Mouse (Mus musculus): ENCODE results near the gene March1.

DNA sequence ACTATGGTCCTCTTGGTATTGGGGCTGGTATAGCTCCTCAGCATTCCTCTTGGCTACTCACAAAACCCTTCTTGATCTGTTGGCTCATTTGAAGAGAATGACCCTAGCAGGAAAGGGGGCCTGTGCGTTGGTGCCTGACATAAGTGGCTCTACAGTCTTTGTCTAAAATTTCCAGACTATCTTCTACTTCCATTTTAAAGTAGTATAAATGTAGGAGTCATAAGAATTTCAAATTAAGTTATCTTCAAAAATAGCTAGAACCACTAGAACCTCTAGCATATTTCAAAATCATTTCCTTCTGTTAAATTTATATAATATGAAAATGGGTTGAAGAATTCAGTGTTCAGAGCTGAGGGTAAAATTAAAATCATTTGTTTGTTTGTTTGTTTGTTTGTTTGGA, 541.9 kb downstream of the March1 start:
- TF ChIP-seq CTCF (IDR thresholded peaks at IDR 0.05; ENCODE audit: low read depth) (no peak), EP300 (optimal IDR thresholded peaks at IDR 0.05) (no peak)
